Mouse (Mus musculus): Measurements from ENCODE around the gene Dennd4b. TPM values are rescaled to one million over a fixed set of nuclear protein-coding genes. Genes with fewer than 3 reads are reported as not detected.

Dennd4b gene
- total and polyA plus RNA-seq, 3 experiments = 15.2 to 73.7 (median 42.3) TPM

- peaks cover 6% of the 10 kb centered on the region for H3K4me1 ChIP-seq (ENCODE audit: insufficient read depth, low read depth, low read length)
- TF ChIP-seq POLR2AphosphoS5 (IDR thresholded peaks at IDR 0.05; ENCODE audit: insufficient replicate concordance, low read depth, low read length) = no peak
- no peak for TF ChIP-seq GATA2 (IDR thresholded peaks at IDR 0.05; ENCODE audit: borderline replicate concordance, low read depth, low read length)
- no peak for TF ChIP-seq TAL1 (conservative IDR thresholded peaks at IDR 0.05; ENCODE audit: low read depth, low read length)
- TF ChIP-seq CTCF (IDR thresholded peaks at IDR 0.05; ENCODE audit: low read depth, low read length) = no peak
- no peak for TF ChIP-seq GATA1 (IDR thresholded peaks at IDR 0.05; ENCODE audit: borderline replicate concordance, low read length)
- H3K36me3 ChIP-seq (replicated peaks) = peaks cover 35% of the 10 kb centered on the region
- H3K9me3 ChIP-seq (replicated peaks) = no peaks in the 10 kb centered on the region
- H3K4me3 ChIP-seq (ENCODE audit: low read depth, low read length) = no peak overlapping the region
- no peaks in the 10 kb centered on the region for H3K27me3 ChIP-seq (ENCODE audit: insufficient read depth, low read length)
- ATAC-seq (ENCODE audit: extremely low read depth, insufficient number of reproducible peaks, low FRiP score, poor library complexity, severe bottlenecking) (no peak), DNase-seq (ENCODE audit: low spot score) (no peak)
Observed at GRCm38 (mm10) chr3:90305801-90306200, 40.8 kb downstream of the Dennd4b start.

GRCm38 (mm10) chr3:90309589-90309988 lies 44.6 kb downstream of the Dennd4b start:
- H3K4me3 ChIP-seq (ENCODE audit: low read depth, low read length) = no peak overlapping the region
- H3K9me3 ChIP-seq (replicated peaks) = no peaks in the 10 kb centered on the region
- H3K27me3 ChIP-seq (ENCODE audit: insufficient read depth, low read length) = no peaks in the 10 kb centered on the region
- no peak for TF ChIP-seq CTCF (IDR thresholded peaks at IDR 0.05; ENCODE audit: low read depth, low read length)
- TF ChIP-seq POLR2AphosphoS5 (IDR thresholded peaks at IDR 0.05; ENCODE audit: insufficient replicate concordance, low read depth, low read length) = no peak
- TF ChIP-seq GATA2 (IDR thresholded peaks at IDR 0.05; ENCODE audit: borderline replicate concordance, low read depth, low read length) = no peak
- TF ChIP-seq TAL1 (conservative IDR thresholded peaks at IDR 0.05; ENCODE audit: low read depth, low read length) = no peak
- TF ChIP-seq GATA1 (IDR thresholded peaks at IDR 0.05; ENCODE audit: borderline replicate concordance, low read length) = no peak
- H3K36me3 ChIP-seq (replicated peaks) = peaks cover 37% of the 10 kb centered on the region
- no peak for DNase-seq (ENCODE audit: low spot score)
- H3K4me1 ChIP-seq (ENCODE audit: insufficient read depth, low read depth, low read length) = peaks cover 12% of the 10 kb centered on the region
- ATAC-seq (ENCODE audit: extremely low read depth, insufficient number of reproducible peaks, low FRiP score, poor library complexity, severe bottlenecking) = no peak

- no peak overlapping the region for H3K4me3 ChIP-seq (ENCODE audit: low read depth, low read length)
- peaks cover 12% of the 10 kb centered on the region; the same call in 1 of the 2 replicates for H3K4me1 ChIP-seq (ENCODE audit: insufficient read depth, low read depth, low read length)
- H3K9me3 ChIP-seq (replicated peaks) = no peaks in the 10 kb centered on the region
- no peak for DNase-seq (ENCODE audit: low spot score)
- no peaks in the 10 kb centered on the region for H3K27me3 ChIP-seq (ENCODE audit: insufficient read depth, low read length)
- H3K36me3 ChIP-seq (replicated peaks) = peaks cover 18% of the 10 kb centered on the region
- TF ChIP-seq GATA1 (IDR thresholded peaks at IDR 0.05; ENCODE audit: borderline replicate concordance, low read length) = no peak
- no peak for ATAC-seq (ENCODE audit: extremely low read depth, insufficient number of reproducible peaks, low FRiP score, poor library complexity, severe bottlenecking)
Observed at GRCm38 (mm10) chr3:90313367-90313766, 48.4 kb downstream of the Dennd4b start.

- peaks cover 8% of the 10 kb centered on the region; the same call in 1 of the 2 replicates for H3K4me1 ChIP-seq (ENCODE audit: insufficient read depth, low read depth, low read length)
Observed at GRCm38 (mm10) chr3:90314241-90314640, 49.3 kb downstream of the Dennd4b start.

GRCm38 (mm10) chr3:90322289-90322688 lies 57.3 kb downstream of the Dennd4b start:
- Histone ChIP-seq H3K27me3 (ENCODE audit: insufficient read depth, low read length) (no peaks in the 10 kb centered on the region), H3K9me3 (replicated peaks) (no peaks in the 10 kb centered on the region), H3K4me3 (ENCODE audit: low read depth, low read length) (no peak overlapping the region), H3K4me1 (ENCODE audit: insufficient read depth, low read depth, low read length) (peaks cover 23% of the 10 kb centered on the region), H3K36me3 (replicated peaks) (peaks cover 22% of the 10 kb centered on the region)
- ATAC-seq (ENCODE audit: extremely low read depth, insufficient number of reproducible peaks, low FRiP score, poor library complexity, severe bottlenecking) (no peak), DNase-seq (ENCODE audit: low spot score) (no peak)
- TF ChIP-seq POLR2AphosphoS5 (IDR thresholded peaks at IDR 0.05; ENCODE audit: insufficient replicate concordance, low read depth, low read length) = no peak
- TF ChIP-seq GATA1 (IDR thresholded peaks at IDR 0.05; ENCODE audit: borderline replicate concordance, low read length) = no peak
- TF ChIP-seq CTCF (IDR thresholded peaks at IDR 0.05; ENCODE audit: low read depth, low read length) = no peak
- no peak for TF ChIP-seq TAL1 (conservative IDR thresholded peaks at IDR 0.05; ENCODE audit: low read depth, low read length)
- no peak for TF ChIP-seq GATA2 (IDR thresholded peaks at IDR 0.05; ENCODE audit: borderline replicate concordance, low read depth, low read length)

More at GRCm38 (mm10) chr3:90314241-90314640, 49.3 kb downstream of the Dennd4b start:
- TF ChIP-seq POLR2AphosphoS5 (IDR thresholded peaks at IDR 0.05; ENCODE audit: insufficient replicate concordance, low read depth, low read length) = no peak
- TF ChIP-seq TAL1 (conservative IDR thresholded peaks at IDR 0.05; ENCODE audit: low read depth, low read length) = no peak
- TF ChIP-seq CTCF (IDR thresholded peaks at IDR 0.05; ENCODE audit: low read depth, low read length) = no peak
- no peak for TF ChIP-seq GATA1 (IDR thresholded peaks at IDR 0.05; ENCODE audit: borderline replicate concordance, low read length)
- TF ChIP-seq GATA2 (IDR thresholded peaks at IDR 0.05; ENCODE audit: borderline replicate concordance, low read depth, low read length) = no peak
- Histone ChIP-seq H3K4me3 (ENCODE audit: low read depth, low read length) (no peak overlapping the region), H3K36me3 (replicated peaks) (peaks cover 16% of the 10 kb centered on the region), H3K9me3 (replicated peaks) (no peaks in the 10 kb centered on the region), H3K27me3 (ENCODE audit: insufficient read depth, low read length) (no peaks in the 10 kb centered on the region)
- no peak for DNase-seq (ENCODE audit: low spot score)
- ATAC-seq (ENCODE audit: extremely low read depth, insufficient number of reproducible peaks, low FRiP score, poor library complexity, severe bottlenecking) = no peak

GRCm38 (mm10) chr3:90323119-90323518 lies 58.1 kb downstream of the Dennd4b start:
- TF ChIP-seq GATA2 (IDR thresholded peaks at IDR 0.05; ENCODE audit: borderline replicate concordance, low read depth, low read length) = no peak
- TF ChIP-seq CTCF (IDR thresholded peaks at IDR 0.05; ENCODE audit: low read depth, low read length) = no peak
- H3K27me3 ChIP-seq (ENCODE audit: insufficient read depth, low read length) = no peaks in the 10 kb centered on the region
- ATAC-seq (ENCODE audit: extremely low read depth, insufficient number of reproducible peaks, low FRiP score, poor library complexity, severe bottlenecking) (no peak), DNase-seq (ENCODE audit: low spot score) (no peak)
- peaks cover 23% of the 10 kb centered on the region for H3K36me3 ChIP-seq (replicated peaks)
- H3K9me3 ChIP-seq (replicated peaks) = no peaks in the 10 kb centered on the region
- H3K4me3 ChIP-seq (ENCODE audit: low read depth, low read length) = no peak overlapping the region
- H3K4me1 ChIP-seq (ENCODE audit: insufficient read depth, low read depth, low read length) = peaks cover 20% of the 10 kb centered on the region

Other genes with a start within 250 kb of the Dennd4b start
- gene 4933434E20Rik, start 213.5 kb upstream of the Dennd4b start, total RNA-seq (2014; fragmentation: Nextera tagmentation) = 77.6 and 84.3 TPM in 2 replicates
- 83.1 and 96.2 TPM in 2 replicates for gene 4933434E20Rik, start 213.5 kb upstream of the Dennd4b start, total RNA-seq (2017)
- 6.8 and 22.4 TPM in 2 replicates for gene 4933434E20Rik, start 213.5 kb upstream of the Dennd4b start, polyA plus RNA-seq (2012)
- 353 and 407 TPM in 2 replicates for gene Ubap2l, start 212.6 kb upstream of the Dennd4b start, total RNA-seq (2014; fragmentation: Nextera tagmentation)
- gene Ubap2l, start 212.6 kb upstream of the Dennd4b start, total RNA-seq (2017) = 150 and 193 TPM in 2 replicates
- 145 and 160 TPM in 2 replicates for gene Ubap2l, start 212.6 kb upstream of the Dennd4b start, polyA plus RNA-seq (2012)
- 161 and 215 TPM in 2 replicates for gene Tpm3, start 192.5 kb upstream of the Dennd4b start, total RNA-seq (2014; fragmentation: Nextera tagmentation)
- 342 and 425 TPM in 2 replicates for gene Tpm3, start 192.5 kb upstream of the Dennd4b start, total RNA-seq (2017)
- gene Tpm3, start 192.5 kb upstream of the Dennd4b start, polyA plus RNA-seq (2012) = 280 and 287 TPM in 2 replicates
- 0.15 and 0.29 TPM in 2 replicates for gene Nup210l, start 161.1 kb upstream of the Dennd4b start, total RNA-seq (2014; fragmentation: Nextera tagmentation)
- 0.12 and 0.22 TPM in 2 replicates for gene Nup210l, start 161.1 kb upstream of the Dennd4b start, total RNA-seq (2017)
- not detected in 2 replicates for gene Nup210l, start 161.1 kb upstream of the Dennd4b start, polyA plus RNA-seq (2012)
- gene Rps27, start 51.5 kb upstream of the Dennd4b start, total RNA-seq (2014; fragmentation: Nextera tagmentation) = 2,953 and 3,131 TPM in 2 replicates
- gene Rps27, start 51.5 kb upstream of the Dennd4b start, total RNA-seq (2017) = 4,851 and 5,028 TPM in 2 replicates
- gene Rps27, start 51.5 kb upstream of the Dennd4b start, polyA plus RNA-seq (2012) = 231 and 309 TPM in 2 replicates
- gene Rab13, start 51.5 kb upstream of the Dennd4b start, total RNA-seq (2014; fragmentation: Nextera tagmentation) = 1.3 TPM in 1 of 2 replicates, not detected in the other
- 5.1 and 6.1 TPM in 2 replicates for gene Rab13, start 51.5 kb upstream of the Dennd4b start, total RNA-seq (2017)
- 2.4 and 2.7 TPM in 2 replicates for gene Rab13, start 51.5 kb upstream of the Dennd4b start, polyA plus RNA-seq (2012)
- gene Jtb, start 33.6 kb upstream of the Dennd4b start, total RNA-seq (2014; fragmentation: Nextera tagmentation) = 23.9 and 38.8 TPM in 2 replicates
- gene Jtb, start 33.6 kb upstream of the Dennd4b start, total RNA-seq (2017) = 40.9 and 44.5 TPM in 2 replicates
- gene Jtb, start 33.6 kb upstream of the Dennd4b start, polyA plus RNA-seq (2012) = 73.6 and 98.7 TPM in 2 replicates
- not detected in 2 replicates for gene Creb3l4, start 21.7 kb upstream of the Dennd4b start, total RNA-seq (2014; fragmentation: Nextera tagmentation)
- 0.16 TPM in 1 of 2 replicates, not detected in the other for gene Creb3l4, start 21.7 kb upstream of the Dennd4b start, total RNA-seq (2017)
- not detected in 2 replicates for gene Creb3l4, start 21.7 kb upstream of the Dennd4b start, polyA plus RNA-seq (2012)
- 31.8 and 35.8 TPM in 2 replicates for gene Slc39a1, start 17.0 kb upstream of the Dennd4b start, total RNA-seq (2014; fragmentation: Nextera tagmentation)
- 38.0 and 42.7 TPM in 2 replicates for gene Slc39a1, start 17.0 kb upstream of the Dennd4b start, total RNA-seq (2017)
- gene Slc39a1, start 17.0 kb upstream of the Dennd4b start, polyA plus RNA-seq (2012) = 14.0 and 15.6 TPM in 2 replicates
- 51.8 and 67.0 TPM in 2 replicates for gene Crtc2, start 11.0 kb upstream of the Dennd4b start, total RNA-seq (2014; fragmentation: Nextera tagmentation)
- gene Crtc2, start 11.0 kb upstream of the Dennd4b start, total RNA-seq (2017) = 6.4 and 9.6 TPM in 2 replicates
- 58.5 and 68.9 TPM in 2 replicates for gene Crtc2, start 11.0 kb upstream of the Dennd4b start, polyA plus RNA-seq (2012)
- gene Gatad2b, start 28.0 kb downstream of the Dennd4b start, total RNA-seq (2014; fragmentation: Nextera tagmentation) = 176 and 211 TPM in 2 replicates
- 15.2 and 19.1 TPM in 2 replicates for gene Gatad2b, start 28.0 kb downstream of the Dennd4b start, total RNA-seq (2017)
- gene Gatad2b, start 28.0 kb downstream of the Dennd4b start, polyA plus RNA-seq (2012) = 5.1 and 6.8 TPM in 2 replicates
- gene Slc27a3, start 124.8 kb downstream of the Dennd4b start, total RNA-seq (2014; fragmentation: Nextera tagmentation) = 0.73 and 1.3 TPM in 2 replicates
- gene Slc27a3, start 124.8 kb downstream of the Dennd4b start, total RNA-seq (2017) = 2.7 and 2.9 TPM in 2 replicates
- gene Slc27a3, start 124.8 kb downstream of the Dennd4b start, polyA plus RNA-seq (2012) = 2.9 and 3.0 TPM in 2 replicates
- 36.7 and 47.0 TPM in 2 replicates for gene Ints3, start 168.4 kb downstream of the Dennd4b start, total RNA-seq (2014; fragmentation: Nextera tagmentation)
- gene Ints3, start 168.4 kb downstream of the Dennd4b start, total RNA-seq (2017) = 32.5 and 36.2 TPM in 2 replicates
- gene Ints3, start 168.4 kb downstream of the Dennd4b start, polyA plus RNA-seq (2012) = 28.2 and 30.8 TPM in 2 replicates
- gene Npr1, start 200.7 kb downstream of the Dennd4b start, total RNA-seq (2014; fragmentation: Nextera tagmentation) = not detected in 2 replicates
- not detected in 2 replicates for gene Npr1, start 200.7 kb downstream of the Dennd4b start, total RNA-seq (2017)
- not detected in 2 replicates for gene Npr1, start 200.7 kb downstream of the Dennd4b start, polyA plus RNA-seq (2012)
- gene Ilf2, start 210.9 kb downstream of the Dennd4b start, total RNA-seq (2014; fragmentation: Nextera tagmentation) = 92.4 and 100 TPM in 2 replicates
- 168 and 181 TPM in 2 replicates for gene Ilf2, start 210.9 kb downstream of the Dennd4b start, total RNA-seq (2017)
- 15.4 and 21.3 TPM in 2 replicates for gene Ilf2, start 210.9 kb downstream of the Dennd4b start, polyA plus RNA-seq (2012)
- gene Snapin, start 225.8 kb downstream of the Dennd4b start, total RNA-seq (2014; fragmentation: Nextera tagmentation) = 58.0 and 61.9 TPM in 2 replicates
- 42.5 and 46.2 TPM in 2 replicates for gene Snapin, start 225.8 kb downstream of the Dennd4b start, total RNA-seq (2017)
- 3.4 and 3.5 TPM in 2 replicates for gene Snapin, start 225.8 kb downstream of the Dennd4b start, polyA plus RNA-seq (2012)
- 78.6 and 89.8 TPM in 2 replicates for gene Chtop, start 244.3 kb downstream of the Dennd4b start, total RNA-seq (2014; fragmentation: Nextera tagmentation)
- 133 and 135 TPM in 2 replicates for gene Chtop, start 244.3 kb downstream of the Dennd4b start, total RNA-seq (2017)
- 97.0 and 110 TPM in 2 replicates for gene Chtop, start 244.3 kb downstream of the Dennd4b start, polyA plus RNA-seq (2012)
- gene S100a1, start 249.2 kb downstream of the Dennd4b start, total RNA-seq (2014; fragmentation: Nextera tagmentation) = 26.6 and 38.4 TPM in 2 replicates
- 40.8 and 42.9 TPM in 2 replicates for gene S100a1, start 249.2 kb downstream of the Dennd4b start, total RNA-seq (2017)
- 2.6 and 5.1 TPM in 2 replicates for gene S100a1, start 249.2 kb downstream of the Dennd4b start, polyA plus RNA-seq (2012)
- 22.9 and 25.3 TPM in 2 replicates for gene S100a13, start 249.2 kb downstream of the Dennd4b start, total RNA-seq (2014; fragmentation: Nextera tagmentation)
- 67.3 and 70.2 TPM in 2 replicates for gene S100a13, start 249.2 kb downstream of the Dennd4b start, total RNA-seq (2017)
- 1.8 and 2.4 TPM in 2 replicates for gene S100a13, start 249.2 kb downstream of the Dennd4b start, polyA plus RNA-seq (2012)

Measured in G1E (cell line).